Mouse (Mus musculus) brain, embryonic 14.5 days (tissue): ENCODE results near the gene Spef2.

Source experiments
- CTCF ChIP-seq: fragments of 200-500 bp; IDR thresholded peaks from 2 replicates; pipeline ENCODE4 v1.5.1; 2012; ENCODE audit warnings: inconsistent platforms, mild to moderate bottlenecking, moderate library complexity, borderline replicate concordance; ENCODE audit not compliant: insufficient read depth, insufficient read length; ENCODE audit errors: extremely low read depth
- POLR2A ChIP-seq: fragments of 200-500 bp; IDR thresholded peaks from 2 replicates; pipeline ENCODE4 v1.6.1; 2012; ENCODE audit warnings: mild to moderate bottlenecking, inconsistent platforms, borderline replicate concordance; ENCODE audit not compliant: poor library complexity, insufficient read depth, insufficient read length, severe bottlenecking; ENCODE audit errors: extremely low read depth

DNA sequence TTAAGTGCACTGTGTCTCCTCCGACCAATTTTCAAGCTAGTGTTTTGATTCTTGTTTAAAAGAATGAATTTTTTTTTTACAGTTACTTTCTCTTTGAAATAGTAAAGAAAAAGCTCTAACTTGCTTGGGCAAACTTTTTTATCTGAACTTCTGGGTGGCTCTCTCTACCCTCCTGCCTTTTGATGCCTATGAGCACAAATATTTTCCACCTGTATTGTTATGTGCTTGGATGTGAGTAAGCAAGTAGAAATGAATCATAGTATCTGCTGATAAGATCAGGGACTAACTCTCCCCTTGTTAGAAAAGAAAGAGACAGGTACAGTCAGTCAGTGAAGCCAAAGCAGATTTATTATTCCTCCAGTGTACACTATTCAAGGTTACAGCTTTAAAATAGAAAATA lies 87.5 kb downstream of the Spef2 start:
- TF ChIP-seq CTCF: no peak
- TF ChIP-seq POLR2A: no peak
